In genomic region chr12:61579949-61580348, GRCm38 (mm10) we compare ENCODE assay signal across 24 mouse cellular contexts. TPM values are rescaled to one million over a fixed set of nuclear protein-coding genes. Genes with fewer than 3 reads are reported as not detected.
"Had no signal": no experiment of that assay in that cellular context is flagged by ENCODE, and none has a peak within 500 bp of the region (broad histone marks: within the 10 kb centered on the region; RNA-seq: fewer than 3 reads in every experiment).

No protein-coding gene starts in this region.

- H3K4me1 ChIP-seq: heart, embryonic 13.5 days; heart, embryonic 15.5 days; hindbrain, embryonic 10.5 days; hindbrain, embryonic 12.5 days; hindbrain, embryonic 15.5 days; limb, embryonic 10.5 days; limb, embryonic 12.5 days had no signal

- H3K9me3 ChIP-seq: heart, embryonic 13.5 days; heart, embryonic 15.5 days; hindbrain, embryonic 10.5 days; hindbrain, embryonic 12.5 days; hindbrain, embryonic 15.5 days; limb, embryonic 10.5 days; limb, embryonic 12.5 days had no signal

- H3K27me3 ChIP-seq: heart, embryonic 13.5 days; heart, embryonic 15.5 days; hindbrain, embryonic 12.5 days; hindbrain, embryonic 15.5 days; limb, embryonic 12.5 days had no signal

- H3K4me3 ChIP-seq: gastrocnemius, adult 2 months; heart, embryonic 13.5 days; heart, embryonic 15.5 days; hindbrain, embryonic 10.5 days; hindbrain, embryonic 12.5 days; hindbrain, embryonic 15.5 days; layer of hippocampus, adult 2 months; left cerebral cortex, adult 2 months; limb, embryonic 10.5 days; limb, embryonic 12.5 days had no signal

- H3K9ac ChIP-seq: heart, embryonic 13.5 days; heart, embryonic 15.5 days; hindbrain, embryonic 12.5 days; hindbrain, embryonic 15.5 days; limb, embryonic 12.5 days; liver, embryonic 14.5 days had no signal

- ATAC-seq: hindbrain, postnatal 0 days; intestine, postnatal 0 days had no signal

- H3K36me3 ChIP-seq: heart, embryonic 13.5 days; heart, embryonic 15.5 days; hindbrain, embryonic 10.5 days; hindbrain, embryonic 12.5 days; hindbrain, embryonic 15.5 days; limb, embryonic 10.5 days; limb, embryonic 12.5 days had no signal

- H3K27ac ChIP-seq: gastrocnemius, adult 2 months; heart, embryonic 13.5 days; heart, embryonic 15.5 days; hindbrain, embryonic 10.5 days; hindbrain, embryonic 12.5 days; hindbrain, embryonic 15.5 days; hindbrain, postnatal 0 days; layer of hippocampus, adult 2 months; left cerebral cortex, adult 2 months; limb, embryonic 10.5 days; limb, embryonic 12.5 days; liver, embryonic 14.5 days had no signal

- H3K4me2 ChIP-seq: heart, embryonic 13.5 days; heart, embryonic 15.5 days; hindbrain, embryonic 12.5 days; hindbrain, embryonic 15.5 days; limb, embryonic 12.5 days had no signal

- DNase-seq: gastrocnemius, adult 2 months; gastrocnemius, postnatal 10 days; gastrocnemius, postnatal 25 days; heart, adult 18-20 months; heart, postnatal 4 days; kidney, adult 18-20 months; kidney, adult 8-10 months; kidney, postnatal 10 days; kidney, postnatal 25 days; kidney, postnatal 4 days had no signal

RNA-seq across cellular contexts. Expression of gene Lrfn5, which starts 57.0 kb away (rescaled TPM):
- total RNA-seq: gastrocnemius, adult 2 months; gastrocnemius, postnatal 25 days; heart, adult 18-20 months; heart, postnatal 25 days; liver, adult 2 months had no signal
- polyA plus RNA-seq: liver, adult 2 months had no signal
